Mouse (Mus musculus) A20 (cell line): Measurements from ENCODE around the gene A630076J17Rik.

Experiments
- DNase-seq: peaks from one replicate; pipeline ENCODE4 v3.0.0-alpha.2; 2011; ENCODE audit warnings: low read depth, low spot score

The A630076J17Rik gene

DNA sequence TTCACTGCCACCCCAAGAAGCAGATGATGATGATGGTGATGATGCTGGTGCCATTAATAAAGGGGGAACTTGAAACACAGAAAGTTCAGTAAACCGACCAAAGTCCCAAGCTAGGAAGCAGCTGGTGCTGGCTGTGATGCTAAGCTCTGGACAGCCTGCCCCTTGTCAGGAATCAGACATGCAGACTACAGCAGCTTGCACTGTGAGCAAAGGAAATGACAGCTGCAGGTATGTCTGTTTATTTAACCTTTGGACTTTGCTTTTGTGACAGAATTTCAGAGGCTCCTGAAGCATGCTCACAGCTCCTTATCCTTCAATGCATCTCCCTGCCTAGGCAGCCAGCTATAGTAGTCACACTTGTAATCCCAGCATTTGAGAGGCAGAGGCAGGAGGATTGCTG is at the start of gene A630076J17Rik:
Gene A630076J17Rik, plus strand, starts transcription at position 88 of the 400 bp plus-strand sequence.
- no peak for DNase-seq

DNA sequence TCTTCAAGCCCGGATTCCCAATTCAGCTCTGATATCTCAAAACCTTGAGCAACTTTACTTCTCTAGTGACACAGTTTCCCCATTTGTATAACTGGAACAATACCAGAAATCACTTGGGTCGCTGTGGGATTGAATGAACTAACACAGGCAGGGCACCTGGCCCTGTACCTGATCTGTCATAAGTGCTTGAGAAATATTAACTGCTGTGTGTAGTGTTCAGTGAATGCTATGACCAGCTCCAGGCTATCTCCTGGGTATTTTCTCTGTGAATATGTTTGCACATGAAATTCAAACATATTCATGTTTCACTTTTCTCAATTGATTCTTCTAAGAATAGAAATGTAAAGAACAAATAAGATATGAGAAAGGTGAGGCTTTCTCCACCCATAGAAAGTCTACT is 49.6 kb upstream of the A630076J17Rik start:
- no peak for DNase-seq

GRCm38 (mm10) chr3:107182756-107183155 is 47.7 kb upstream of the A630076J17Rik start, which contains the start of gene Kcna10:
Kcna10 (plus strand) TSS chr3:107183056.
- DNase-seq: no peak

GRCm38 (mm10) chr3:107183178-107183577 is 47.2 kb upstream of the A630076J17Rik start:
- no peak for DNase-seq

DNA sequence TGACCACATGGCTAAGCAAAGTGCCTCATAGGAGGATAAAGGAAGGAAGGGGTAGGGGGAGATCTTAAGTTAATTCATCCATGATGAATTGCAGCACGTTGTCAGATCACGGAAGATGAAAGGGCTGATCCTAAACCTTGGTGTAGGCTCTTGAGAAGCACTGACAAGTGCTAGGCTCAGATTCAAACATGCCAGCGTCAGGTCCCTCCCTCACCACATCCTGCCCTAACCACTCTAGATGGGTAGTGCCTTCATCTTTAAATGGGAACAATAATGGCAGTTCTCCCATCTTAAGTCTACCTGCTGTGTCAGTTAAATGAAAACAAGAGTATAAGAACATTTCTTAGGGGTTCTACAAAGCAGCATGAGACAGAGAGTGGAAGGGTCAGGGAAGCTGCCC is 44.8 kb upstream of the A630076J17Rik start:
- no peak for DNase-seq

DNA sequence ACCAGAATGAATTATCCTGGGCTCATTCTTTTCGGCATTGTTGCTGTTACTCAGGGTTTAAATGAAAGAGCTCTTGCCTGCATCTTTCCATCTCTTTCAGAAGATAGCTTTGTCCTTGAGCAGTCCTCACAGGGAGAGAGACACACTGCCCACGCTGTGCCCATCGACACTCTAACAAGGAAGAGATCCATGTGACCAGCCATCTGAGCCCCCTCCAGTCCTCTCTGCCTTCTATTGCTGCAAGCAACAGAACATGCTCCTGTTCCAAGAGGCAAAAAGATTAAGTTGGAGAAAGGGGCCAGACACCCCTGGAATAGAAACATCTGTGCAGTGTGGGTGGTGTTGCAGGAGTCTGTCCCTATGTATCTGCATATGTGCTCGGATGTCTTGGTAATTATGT is 43.4 kb upstream of the A630076J17Rik start:
- DNase-seq: no peak

- peak; percentile 36 for DNase-seq
These were observed 42.1 kb upstream of the A630076J17Rik start for GRCm38 (mm10) chr3:107188226-107188899.

DNA sequence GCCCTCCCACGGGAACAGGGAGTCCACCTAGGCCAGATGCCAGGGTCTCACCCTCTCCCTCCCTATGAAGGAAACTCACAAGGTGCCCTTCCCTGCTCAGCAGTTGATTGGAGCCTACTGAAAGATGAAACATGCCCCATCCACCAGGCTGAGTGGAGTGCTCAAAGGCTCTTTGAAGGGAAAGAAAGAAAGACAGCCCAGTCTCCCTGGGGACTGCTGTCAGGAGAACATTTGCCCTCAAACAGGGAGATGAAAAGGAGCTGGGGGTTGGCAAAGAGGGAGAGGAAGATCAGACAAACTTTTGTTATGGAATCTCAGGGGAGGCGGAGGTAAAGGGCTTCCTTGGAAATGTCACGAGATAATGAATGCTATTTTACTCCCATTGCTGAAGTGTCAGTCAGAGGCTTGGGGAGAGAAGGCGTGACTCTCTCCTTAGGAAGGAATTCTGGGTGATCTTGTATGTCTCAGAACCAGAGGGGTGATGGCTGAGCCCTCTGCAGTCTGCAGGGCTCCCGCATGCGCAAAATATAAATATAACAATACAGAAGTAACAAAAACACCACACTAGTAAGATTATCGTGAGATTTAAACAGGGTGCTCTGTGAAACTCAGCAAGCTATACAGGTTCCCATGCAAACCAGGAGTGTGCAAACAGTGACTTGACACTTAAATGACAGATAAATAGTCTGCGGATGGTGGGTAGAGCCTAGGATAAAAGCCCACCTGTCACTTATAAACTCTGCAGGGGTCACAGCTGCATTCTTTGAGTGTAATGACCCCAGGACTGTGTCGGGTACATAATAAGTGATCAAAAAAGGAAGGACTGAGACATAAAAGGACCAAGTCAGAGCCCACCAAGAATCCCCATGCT is 28.9 kb upstream of the A630076J17Rik start:
- DNase-seq: no peak

DNA sequence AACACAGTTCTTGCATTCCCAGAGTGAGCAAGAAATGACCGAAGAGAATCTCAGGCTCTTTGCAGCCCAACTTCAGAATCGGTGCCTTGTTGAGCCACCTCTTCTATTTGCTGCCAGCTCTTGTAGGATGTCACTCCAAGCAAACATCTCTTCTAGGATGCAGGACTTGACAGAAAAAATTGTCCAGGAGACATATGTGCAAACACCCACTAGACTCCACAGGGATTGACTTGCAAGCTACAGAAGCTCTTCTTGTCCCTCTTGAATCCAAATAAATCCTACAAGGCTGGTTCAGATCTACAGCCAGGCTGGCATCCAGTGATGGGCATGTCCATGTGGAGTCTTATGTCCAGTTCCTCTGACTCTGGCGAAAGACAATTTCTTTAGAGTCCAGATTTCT is 26.0 kb upstream of the A630076J17Rik start:
- no peak for DNase-seq

- no peak for DNase-seq
These were observed 25.2 kb upstream of the A630076J17Rik start for GRCm38 (mm10) chr3:107205170-107205569.

DNA sequence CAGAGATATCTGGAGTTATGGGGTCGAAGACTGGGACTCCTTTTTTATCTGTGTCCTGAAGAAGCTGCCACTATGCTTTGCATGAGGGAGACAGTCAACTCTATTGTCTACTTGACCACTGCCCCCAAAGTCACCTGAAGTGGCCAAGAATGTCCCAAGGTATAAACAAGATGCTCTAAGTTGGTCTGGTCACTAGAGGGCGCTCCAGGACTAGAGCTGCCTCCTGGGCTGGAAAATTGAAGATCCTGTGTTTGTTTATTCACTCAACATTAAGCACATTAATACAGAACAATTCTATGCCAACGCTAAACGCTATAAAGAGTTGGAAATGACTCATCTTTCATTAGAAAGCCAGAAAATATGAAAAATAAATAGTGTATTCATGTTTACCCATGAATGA is 24.4 kb upstream of the A630076J17Rik start:
- DNase-seq: peak; percentile 58

- DNase-seq: no peak
These were observed 23.8 kb upstream of the A630076J17Rik start for GRCm38 (mm10) chr3:107206490-107207150.

- no peak for DNase-seq
These were observed 22.7 kb upstream of the A630076J17Rik start for GRCm38 (mm10) chr3:107207625-107208253.

GRCm38 (mm10) chr3:107214606-107215005 is 15.8 kb upstream of the A630076J17Rik start:
- no peak for DNase-seq

- no peak for DNase-seq
These were observed 13.9 kb upstream of the A630076J17Rik start for GRCm38 (mm10) chr3:107216400-107217100.

- no peak for DNase-seq
These were observed 13.3 kb upstream of the A630076J17Rik start for GRCm38 (mm10) chr3:107217101-107217480.

DNA sequence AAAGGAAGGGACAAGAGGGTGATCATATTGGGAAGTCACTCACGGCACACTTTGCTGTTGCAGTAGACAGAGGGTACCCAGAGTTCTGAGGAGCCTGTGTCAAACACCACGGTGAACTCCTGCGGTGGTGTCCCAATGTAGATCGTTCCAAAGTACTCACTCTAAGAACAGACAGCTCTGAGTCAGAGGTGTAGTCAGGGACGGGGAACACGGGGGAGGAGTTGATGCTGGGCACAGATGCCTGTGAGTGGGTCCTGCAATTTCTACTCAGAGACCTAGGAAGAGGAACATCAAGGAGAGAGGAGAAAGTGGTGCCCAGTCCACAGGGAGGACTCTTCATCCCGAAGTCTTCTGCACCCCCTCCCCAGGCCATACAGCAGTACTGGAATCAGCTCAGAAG is 11.8 kb upstream of the A630076J17Rik start:
- DNase-seq: no peak

DNA sequence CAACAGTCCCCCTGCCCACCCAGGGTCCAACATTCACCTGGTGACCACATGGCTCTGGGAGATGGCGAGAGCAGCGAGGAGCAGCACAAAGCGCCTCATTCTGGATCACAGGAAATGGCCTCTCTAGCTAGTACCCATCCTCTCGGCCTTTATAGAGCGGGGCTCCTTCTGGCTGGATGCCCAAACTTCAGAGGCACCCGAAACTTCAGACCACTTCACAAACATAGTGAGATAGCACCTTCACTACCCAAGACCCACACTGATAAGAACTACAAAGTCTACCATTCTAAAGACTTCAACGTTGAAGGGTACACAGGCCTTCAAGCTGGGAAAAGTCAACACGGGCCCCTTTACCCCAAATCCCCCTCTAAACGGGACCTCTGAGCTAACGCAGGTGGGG is 8.8 kb upstream of the A630076J17Rik start, which contains the start of gene Cym:
Gene Cym, minus strand, starts transcription at position 125 of the 400 bp plus-strand sequence.
- no peak for DNase-seq

DNA sequence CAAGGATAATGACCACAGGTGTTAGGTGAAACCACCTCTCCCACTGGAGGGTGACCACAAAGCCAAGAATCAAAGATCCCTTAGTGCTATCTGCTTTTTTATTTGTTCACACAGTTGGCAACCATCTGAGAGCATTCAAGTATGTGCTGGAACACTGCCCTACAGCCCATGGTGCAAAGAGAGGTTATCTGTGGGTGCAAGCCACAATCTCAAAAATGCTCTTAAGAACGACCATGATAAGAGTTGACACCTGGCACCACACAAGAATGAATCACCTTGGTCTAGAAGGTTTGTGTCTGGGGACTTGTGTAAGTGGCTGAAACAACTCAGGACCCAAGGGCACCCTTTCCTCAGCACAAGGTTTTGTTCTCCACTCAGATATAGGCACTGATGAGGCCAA is 7.2 kb upstream of the A630076J17Rik start:
- no peak for DNase-seq

- DNase-seq: no peak
These were observed 4.6 kb upstream of the A630076J17Rik start for GRCm38 (mm10) chr3:107225820-107226219.

DNA sequence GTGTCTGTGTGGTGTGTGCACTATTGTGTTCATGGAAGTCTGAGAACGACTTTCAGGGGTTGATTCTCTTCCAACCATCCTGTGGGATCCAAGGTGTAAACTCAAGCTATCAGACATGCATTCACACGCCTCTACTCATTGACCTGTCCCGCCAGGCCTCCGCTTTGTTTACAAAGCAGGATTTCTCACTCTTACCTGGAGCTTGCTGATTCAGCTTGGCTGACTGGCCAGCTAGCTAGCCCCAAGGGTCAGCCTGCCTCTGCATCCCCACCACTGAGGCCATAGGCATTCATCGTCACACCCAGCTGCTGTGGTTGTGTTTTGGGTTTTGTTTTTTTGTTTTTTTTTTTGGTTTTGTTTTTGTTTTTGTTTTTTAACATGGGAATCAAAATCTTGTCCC is 1.2 kb upstream of the A630076J17Rik start:
- DNase-seq: no peak
